Mouse (Mus musculus) skeletal muscle tissue, adult 2 months (tissue): Measurements from ENCODE around the gene H2-Q1.
"Not testable (repeated sequence)": the region's sequence is repeated elsewhere in the genome, so short reads cannot be mapped to it uniquely, and the experiment has no call there.

Experiments used
- DNase-seq: peaks from one replicate; pipeline ENCODE4 v3.0.0-alpha.2; 2012; ENCODE audit warnings: low read depth, low spot score

Gene H2-Q1

GRCm38 (mm10) chr17:35320327-35321081 is at the start of gene H2-Q1:
Gene H2-Q1, plus strand, starts transcription at chr17:35320405.
- no peak for DNase-seq

DNA sequence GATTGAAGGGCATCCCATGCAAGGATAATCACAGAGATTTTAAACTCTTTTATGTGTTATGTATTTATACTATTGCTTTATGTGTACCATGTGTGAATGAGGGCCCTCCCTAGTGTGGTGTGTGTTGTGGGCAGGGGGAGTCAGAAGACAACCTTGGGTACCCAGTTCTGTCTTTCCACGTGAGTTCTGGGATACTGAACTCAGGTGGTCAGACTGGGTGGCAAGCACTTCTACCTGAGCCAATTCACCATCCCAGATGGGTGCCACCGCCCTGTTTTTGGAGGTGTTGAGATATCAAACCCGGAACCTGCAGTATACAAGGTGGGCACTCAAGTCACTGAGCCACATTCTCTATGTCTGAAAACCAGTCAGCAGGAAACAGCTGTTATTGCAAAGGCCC is 48.0 kb upstream of the H2-Q1 start:
- no peak for DNase-seq

GRCm38 (mm10) chr17:35274770-35275169 is 45.4 kb upstream of the H2-Q1 start:
- DNase-seq, result peak; percentile 69

GRCm38 (mm10) chr17:35276304-35276864 is 43.8 kb upstream of the H2-Q1 start:
- no peak for DNase-seq

GRCm38 (mm10) chr17:35278049-35278448 is 42.2 kb upstream of the H2-Q1 start:
- no peak for DNase-seq

DNA sequence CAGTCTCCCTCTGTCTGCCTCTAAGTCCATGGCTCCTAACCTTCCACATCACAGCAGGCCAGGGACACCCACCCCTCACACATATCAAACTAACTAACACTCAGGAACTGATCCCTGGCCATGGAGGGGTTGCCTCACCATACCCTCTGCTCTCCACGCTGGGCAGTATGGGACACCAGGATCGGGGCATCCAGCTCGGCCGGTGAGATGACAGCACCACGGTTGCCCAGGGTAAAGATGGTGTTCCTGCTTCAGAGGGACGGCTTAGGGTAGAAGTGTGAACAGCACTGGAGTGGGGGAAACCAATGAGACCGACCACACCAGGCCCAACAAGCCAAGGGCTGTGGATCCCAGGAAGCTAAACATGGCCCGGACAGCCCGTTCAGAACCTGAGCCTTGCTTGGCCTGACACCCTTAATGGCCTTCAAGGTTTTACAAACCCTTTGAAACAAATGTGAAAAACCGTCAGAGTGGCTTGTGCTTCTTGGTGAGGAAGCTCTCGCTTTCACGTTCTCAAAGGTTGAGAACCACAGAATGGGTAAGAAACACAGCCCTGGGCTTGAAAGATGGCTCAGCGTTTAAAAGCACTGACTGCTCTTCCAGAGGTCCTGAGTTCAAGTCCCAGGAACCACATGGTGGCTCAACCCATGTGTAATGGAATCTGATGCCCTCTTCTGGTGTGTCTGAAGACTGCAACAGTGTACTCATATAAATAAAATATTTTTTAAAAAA is 41.1 kb upstream of the H2-Q1 start:
- no peak for DNase-seq

DNA sequence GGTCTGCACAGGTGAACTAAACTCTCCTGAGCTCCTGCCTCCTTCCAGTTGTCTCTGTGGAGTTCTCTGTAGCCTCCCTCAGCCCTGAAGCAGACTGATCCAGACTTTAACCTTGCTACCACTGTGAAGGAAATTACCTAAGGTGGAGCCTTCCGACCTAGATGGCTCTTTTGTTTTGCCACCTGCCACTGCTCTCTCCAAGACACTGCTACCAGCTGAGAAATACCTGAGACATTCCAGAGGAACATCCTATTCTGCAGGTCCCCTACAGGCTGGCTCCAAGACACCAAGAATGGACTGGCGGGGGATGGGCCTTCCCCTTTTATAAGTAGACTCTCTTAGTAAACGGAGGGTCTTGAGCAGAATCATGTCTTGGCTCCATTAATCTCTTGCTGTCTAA is 39.9 kb upstream of the H2-Q1 start:
- no peak for DNase-seq

- no peak for DNase-seq
These were observed 34.8 kb upstream of the H2-Q1 start for GRCm38 (mm10) chr17:35285431-35285830.

GRCm38 (mm10) chr17:35295796-35296195 is 24.4 kb upstream of the H2-Q1 start:
- not testable (repeated sequence) for DNase-seq

DNA sequence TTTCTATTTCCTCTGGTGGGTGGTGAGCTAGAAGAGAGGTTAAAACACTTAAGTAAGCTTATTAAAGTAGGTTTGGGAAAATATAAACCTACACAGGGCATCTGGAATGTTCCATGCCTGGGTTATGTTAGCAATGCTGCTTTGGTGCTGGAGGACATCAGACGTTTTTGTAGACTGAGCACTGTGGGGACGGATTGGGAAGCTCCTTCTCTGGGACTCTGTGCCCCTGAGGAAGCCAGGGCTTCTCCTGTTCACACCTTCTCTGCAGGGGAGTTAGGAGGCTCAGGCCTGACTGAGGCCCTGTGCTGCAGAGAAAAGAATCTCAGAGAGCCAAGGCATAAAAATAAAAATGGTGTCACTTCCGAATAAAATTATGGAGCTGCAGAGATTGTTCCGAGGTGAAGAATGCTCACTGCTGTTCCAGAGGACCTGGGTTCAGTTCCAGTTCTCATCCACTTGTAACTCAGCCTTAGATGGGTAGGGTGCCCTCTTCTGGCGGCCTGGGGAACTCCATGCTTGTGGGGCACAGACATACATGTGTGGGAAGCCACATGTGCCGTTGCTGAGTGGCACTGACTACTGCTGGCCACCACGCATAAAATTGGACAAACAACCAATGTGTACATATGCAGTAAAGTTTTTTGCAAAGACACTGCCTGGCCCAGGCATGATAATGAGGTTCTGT is 19.8 kb upstream of the H2-Q1 start:
- DNase-seq, result not testable (repeated sequence)

DNA sequence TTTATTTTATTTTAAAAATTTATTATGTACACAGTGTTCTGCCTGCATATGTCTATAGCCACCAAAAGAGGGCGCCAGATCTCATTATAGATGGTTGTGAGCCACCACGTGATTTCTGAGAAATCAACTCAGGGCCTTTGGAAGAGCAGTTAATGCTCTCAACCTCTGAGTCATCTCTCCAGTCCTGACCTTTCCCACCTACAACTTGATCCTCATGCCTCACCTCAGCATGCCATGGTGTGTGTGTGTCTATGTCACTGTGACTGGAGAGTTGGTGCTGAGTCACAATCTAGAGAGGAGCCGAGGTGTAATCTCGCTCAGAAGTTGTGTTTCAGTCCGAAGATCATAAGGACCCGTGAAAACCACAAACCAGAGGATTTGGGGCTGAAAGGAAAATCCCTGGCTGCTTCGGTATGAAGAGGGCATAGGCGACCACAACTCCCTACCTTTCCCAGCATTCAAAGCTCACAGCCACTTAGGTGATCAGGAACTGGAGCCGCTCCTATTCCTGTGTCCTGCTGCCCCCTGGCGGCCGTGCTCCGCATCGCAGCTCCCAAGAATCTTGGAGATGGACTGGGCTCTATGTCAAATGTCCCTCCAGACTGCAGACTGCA is 18.5 kb upstream of the H2-Q1 start:
- DNase-seq, result peak; percentile 42

GRCm38 (mm10) chr17:35303271-35303670 is 16.9 kb upstream of the H2-Q1 start:
- no peak for DNase-seq

DNA sequence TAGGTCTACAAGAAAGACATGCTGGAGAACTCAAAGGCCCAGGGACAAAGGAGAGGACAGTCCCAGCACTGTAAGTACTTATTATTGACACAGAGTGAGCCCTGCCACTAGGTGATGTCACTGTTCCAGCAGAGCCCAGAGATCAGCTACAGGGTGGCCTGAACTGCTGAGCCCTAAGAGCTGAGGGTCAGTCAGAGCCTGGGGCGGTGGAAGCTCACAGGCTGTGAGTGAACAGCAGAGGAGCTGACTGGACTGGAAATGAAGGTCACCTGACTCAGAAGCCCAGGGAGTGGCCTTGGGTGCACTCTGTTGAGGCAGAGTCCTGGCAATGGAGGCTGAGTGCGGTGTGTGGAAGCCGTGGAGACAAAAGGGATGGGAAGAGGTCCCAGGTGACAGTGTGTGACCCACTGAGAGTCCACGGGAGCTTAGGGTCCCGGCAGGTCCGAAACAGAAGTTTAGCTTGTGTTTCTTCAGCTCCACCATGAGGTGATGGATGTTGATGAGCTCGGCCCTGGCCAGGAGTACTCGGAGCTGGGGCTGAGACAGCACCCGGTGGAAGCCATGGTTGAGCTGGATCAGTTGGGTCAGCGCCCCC is 16.4 kb upstream of the H2-Q1 start:
- DNase-seq, result no peak

- DNase-seq, result no peak
These were observed 15.7 kb upstream of the H2-Q1 start for GRCm38 (mm10) chr17:35304478-35304877.

DNA sequence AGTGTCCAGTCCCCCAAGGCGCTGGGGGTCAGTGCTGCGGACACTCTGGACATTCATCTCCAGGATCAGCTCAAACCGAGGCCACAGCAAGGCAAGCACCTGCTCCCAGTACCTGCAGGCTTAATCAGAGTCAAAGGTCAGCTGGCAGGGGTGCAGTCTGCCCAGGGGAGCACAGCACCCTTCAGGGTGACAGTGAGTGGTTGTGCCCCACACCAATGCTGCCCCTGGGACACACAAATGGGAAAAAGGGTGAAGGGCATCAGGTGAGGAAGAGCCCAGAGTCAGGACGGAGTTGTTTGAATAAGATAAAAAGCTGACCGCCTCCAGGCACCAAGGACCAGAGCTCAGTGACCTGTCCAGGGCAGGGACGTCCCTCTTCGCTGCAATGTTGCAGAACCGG is 15.3 kb upstream of the H2-Q1 start:
- not testable (repeated sequence) for DNase-seq

GRCm38 (mm10) chr17:35318671-35319070 is 1.5 kb upstream of the H2-Q1 start:
- no peak for DNase-seq

- not testable (repeated sequence) for DNase-seq
These were observed 4.9 kb downstream of the H2-Q1 start for GRCm38 (mm10) chr17:35325124-35325523.

GRCm38 (mm10) chr17:35326000-35326399 is 5.8 kb downstream of the H2-Q1 start:
- not testable (repeated sequence) for DNase-seq

DNA sequence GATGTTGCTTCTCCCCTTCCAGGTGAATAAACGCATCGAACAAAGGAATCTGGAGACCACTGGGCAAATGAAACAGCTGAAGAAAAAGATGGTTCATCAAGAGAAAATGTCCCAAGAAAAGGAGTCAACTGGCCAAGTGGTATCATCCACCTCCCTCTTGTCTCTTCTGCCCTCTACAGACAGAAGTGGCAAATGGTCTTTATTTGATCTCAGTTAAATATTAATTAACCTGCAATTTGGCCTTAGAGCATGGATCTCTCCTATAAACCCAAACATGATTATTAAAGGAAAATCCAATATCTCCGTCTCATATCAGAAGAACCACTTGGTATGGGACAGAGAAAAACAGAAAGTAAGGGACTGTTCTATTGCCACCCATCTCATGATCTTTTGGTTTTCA is 9.5 kb downstream of the H2-Q1 start:
- DNase-seq, result not testable (repeated sequence)

- DNase-seq, result not testable (repeated sequence)
These were observed 11.3 kb downstream of the H2-Q1 start for GRCm38 (mm10) chr17:35331546-35331945.

- DNase-seq, result no peak
These were observed 22.0 kb downstream of the H2-Q1 start, which contains the start of gene H2-Q2 for GRCm38 (mm10) chr17:35342071-35342671. Gene H2-Q2, plus strand, starts transcription at chr17:35342242.
